Mouse (Mus musculus): ENCODE results near the gene Agbl1. TPM values are rescaled to one million over a fixed set of nuclear protein-coding genes. Genes with fewer than 3 reads are reported as not detected.
A peak's percentile ranks its signal among the peaks of the same experiment; 100 is the strongest.

Gene Agbl1
- polyA plus RNA-seq (2014; fragmentation: Nextera tagmentation; extraction: Ambion mirVana), result 0.07 and 0.08 TPM in 2 replicates

DNA sequence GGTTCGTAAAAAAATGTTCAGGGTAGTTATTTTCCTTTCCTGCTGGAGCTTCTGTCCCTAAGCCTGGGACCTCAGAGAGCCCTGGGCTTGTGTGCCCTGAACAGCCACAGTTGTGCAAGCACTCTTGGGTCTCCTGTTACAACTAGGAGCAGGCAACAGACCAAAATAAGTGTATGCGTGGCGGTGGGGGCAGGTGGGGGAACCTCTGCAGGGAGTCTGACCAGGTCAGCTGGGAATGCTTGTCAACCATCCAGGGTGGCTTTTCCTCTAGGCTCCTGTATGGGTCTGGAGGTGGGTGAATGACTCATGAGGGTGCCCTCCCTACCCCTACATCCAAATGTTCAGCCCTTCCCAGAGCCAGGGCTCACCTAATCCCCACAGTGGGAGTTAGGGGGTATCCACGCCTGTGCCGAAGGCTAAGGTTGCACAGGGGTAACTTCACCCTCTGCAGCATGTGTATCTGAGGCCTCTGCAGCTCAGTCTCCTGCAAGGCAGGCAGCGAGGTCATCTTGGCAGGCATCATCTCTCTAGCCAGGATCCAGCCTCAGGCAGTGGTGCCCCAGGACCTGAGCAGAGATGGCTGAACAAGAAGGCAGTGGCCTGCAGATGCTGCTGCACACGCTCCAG is at the start of gene Agbl1:
Agbl1 (plus strand) TSS at position 577 of the 627 bp plus-strand sequence.
- no peaks in the 10 kb centered on the region for H3K4me1 ChIP-seq (ENCODE audit: control insufficient read depth, insufficient read depth, low read length)
- no peaks in the 10 kb centered on the region for H3K36me3 ChIP-seq (ENCODE audit: control insufficient read depth, insufficient read depth, low read length)
- no peak within 1 kb of the TSS for H3K4me2 ChIP-seq (replicated peaks; ENCODE audit: low read depth, low read length)
- 56% methylated on average over 7 of the region's 7 CpGs for WGBS
- H3K9me3 ChIP-seq (ENCODE audit: control insufficient read depth, low read length), result no peaks in the 10 kb centered on the region
- H3K27ac ChIP-seq (ENCODE audit: low read depth, low read length), result no peak within 1 kb of the TSS
- H3K4me3 ChIP-seq (ENCODE audit: low read length), result no peak within 1 kb of the TSS
- H3K9ac ChIP-seq (ENCODE audit: low read depth, low read length), result no peak within 1 kb of the TSS
- no peaks in the 10 kb centered on the region for H3K27me3 ChIP-seq (ENCODE audit: control insufficient read depth, insufficient read depth, low read length)
- no peak for ATAC-seq (ENCODE audit: low FRiP score, low TSS enrichment)

GRCm38 (mm10) chr7:76185005-76185658 is 44.6 kb upstream of the Agbl1 start:
- Histone ChIP-seq H3K4me1 (ENCODE audit: control insufficient read depth, insufficient read depth, low read length) (no peaks in the 10 kb centered on the region), H3K9ac (ENCODE audit: low read depth, low read length) (no peak overlapping the region), H3K9me3 (ENCODE audit: control insufficient read depth, low read length) (no peaks in the 10 kb centered on the region), H3K4me3 (ENCODE audit: low read length) (no peak overlapping the region), H3K27me3 (ENCODE audit: control insufficient read depth, insufficient read depth, low read length) (no peaks in the 10 kb centered on the region), H3K27ac (ENCODE audit: low read depth, low read length) (no peak overlapping the region), H3K36me3 (ENCODE audit: control insufficient read depth, insufficient read depth, low read length) (no peaks in the 10 kb centered on the region), H3K4me2 (replicated peaks; ENCODE audit: low read depth, low read length) (peak overlapping the region; percentile 17; the same call in 1 of the 2 replicates)
- WGBS, result 38% methylated on average over 7 of the region's 7 CpGs
- peak; percentile 73 for ATAC-seq (ENCODE audit: low FRiP score, low TSS enrichment)

- Histone ChIP-seq H3K27ac (ENCODE audit: low read depth, low read length) (no peak overlapping the region), H3K4me2 (replicated peaks; ENCODE audit: low read depth, low read length) (no peak overlapping the region), H3K9ac (ENCODE audit: low read depth, low read length) (no peak overlapping the region), H3K4me1 (ENCODE audit: control insufficient read depth, insufficient read depth, low read length) (no peaks in the 10 kb centered on the region), H3K27me3 (ENCODE audit: control insufficient read depth, insufficient read depth, low read length) (no peaks in the 10 kb centered on the region), H3K4me3 (ENCODE audit: low read length) (no peak overlapping the region), H3K36me3 (ENCODE audit: control insufficient read depth, insufficient read depth, low read length) (no peaks in the 10 kb centered on the region), H3K9me3 (ENCODE audit: control insufficient read depth, low read length) (no peaks in the 10 kb centered on the region)
- WGBS, result 24% methylated on average over 6 of the region's 6 CpGs
- ATAC-seq (ENCODE audit: low FRiP score, low TSS enrichment), result no peak
Observed at GRCm38 (mm10) chr7:76185681-76186121, 44.0 kb upstream of the Agbl1 start.

- Histone ChIP-seq H3K4me2 (replicated peaks; ENCODE audit: low read depth, low read length) (no peak overlapping the region), H3K4me3 (ENCODE audit: low read length) (no peak overlapping the region), H3K27ac (ENCODE audit: low read depth, low read length) (no peak overlapping the region), H3K9ac (ENCODE audit: low read depth, low read length) (no peak overlapping the region), H3K27me3 (ENCODE audit: control insufficient read depth, insufficient read depth, low read length) (no peaks in the 10 kb centered on the region), H3K4me1 (ENCODE audit: control insufficient read depth, insufficient read depth, low read length) (no peaks in the 10 kb centered on the region), H3K36me3 (ENCODE audit: control insufficient read depth, insufficient read depth, low read length) (no peaks in the 10 kb centered on the region), H3K9me3 (ENCODE audit: control insufficient read depth, low read length) (no peaks in the 10 kb centered on the region)
- ATAC-seq (ENCODE audit: low FRiP score, low TSS enrichment), result no peak
- WGBS, result 23% methylated on average over 4 of the region's 4 CpGs
Observed at GRCm38 (mm10) chr7:76218546-76218945, 11.1 kb upstream of the Agbl1 start.

DNA sequence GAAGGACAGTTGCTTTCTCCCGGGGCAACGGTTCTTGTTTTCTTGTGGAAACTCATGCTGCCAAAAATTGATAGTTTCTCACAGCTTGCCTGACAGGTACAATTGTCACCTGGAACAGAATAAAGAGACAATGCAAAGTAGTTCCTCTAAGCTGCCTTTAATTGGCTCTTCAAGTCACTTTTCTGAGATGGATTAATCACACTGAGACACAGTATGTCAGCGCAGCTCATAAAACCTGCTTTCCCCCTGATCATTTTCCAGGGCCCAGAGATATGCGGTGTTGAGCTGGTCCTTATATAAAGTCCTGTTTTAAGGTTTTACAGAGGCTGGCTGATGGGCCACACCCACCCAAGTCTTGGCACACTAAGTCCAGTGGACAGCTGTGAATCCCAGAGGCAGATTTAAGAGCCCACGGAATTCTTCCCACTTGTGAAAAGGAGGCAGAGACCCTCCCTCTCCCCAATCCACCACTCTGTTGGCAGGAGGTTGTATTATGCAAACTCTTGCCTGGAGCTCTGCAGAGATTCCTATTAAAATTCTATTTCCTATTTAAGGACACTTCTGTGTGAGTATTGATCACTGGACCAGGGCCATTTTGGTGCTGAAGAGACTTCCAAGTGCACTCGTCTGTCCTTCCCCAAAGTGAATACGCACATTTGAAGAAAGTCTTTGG is 9.8 kb upstream of the Agbl1 start:
- no peaks in the 10 kb centered on the region for H3K4me1 ChIP-seq (ENCODE audit: control insufficient read depth, insufficient read depth, low read length)
- 80% methylated on average over 7 of the region's 7 CpGs for WGBS
- no peak overlapping the region for H3K4me2 ChIP-seq (replicated peaks; ENCODE audit: low read depth, low read length)
- no peak overlapping the region for H3K4me3 ChIP-seq (ENCODE audit: low read length)
- ATAC-seq (ENCODE audit: low FRiP score, low TSS enrichment), result no peak
- H3K9me3 ChIP-seq (ENCODE audit: control insufficient read depth, low read length), result no peaks in the 10 kb centered on the region
- H3K9ac ChIP-seq (ENCODE audit: low read depth, low read length), result no peak overlapping the region
- H3K27ac ChIP-seq (ENCODE audit: low read depth, low read length), result no peak overlapping the region
- H3K36me3 ChIP-seq (ENCODE audit: control insufficient read depth, insufficient read depth, low read length), result no peaks in the 10 kb centered on the region
- H3K27me3 ChIP-seq (ENCODE audit: control insufficient read depth, insufficient read depth, low read length), result no peaks in the 10 kb centered on the region

DNA sequence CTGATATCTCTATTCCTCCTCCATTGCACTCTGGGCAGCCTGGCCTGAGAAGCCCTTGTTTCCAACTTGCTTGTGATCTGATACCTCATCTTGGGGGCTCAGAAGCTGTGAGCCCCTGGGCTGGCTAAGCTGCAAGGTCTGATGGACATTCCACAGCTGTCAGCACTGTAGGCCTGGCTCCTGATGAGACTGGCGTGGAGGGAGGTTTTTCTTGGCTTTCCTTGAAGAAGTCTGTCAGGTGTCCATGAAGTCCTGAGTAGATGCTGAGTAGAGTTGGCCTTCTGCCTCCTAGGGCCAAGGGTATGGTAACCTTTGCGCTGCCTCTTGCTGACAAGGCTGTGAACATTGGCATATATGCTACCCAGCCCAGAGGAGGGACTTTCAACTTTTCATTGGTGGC is 7.0 kb upstream of the Agbl1 start:
- H3K27ac ChIP-seq (ENCODE audit: low read depth, low read length), result no peak overlapping the region
- 83% methylated on average over 2 of the region's 2 CpGs for WGBS
- no peak overlapping the region for H3K4me3 ChIP-seq (ENCODE audit: low read length)

GRCm38 (mm10) chr7:76228881-76229280 is 806 bp upstream of the Agbl1 start:
- H3K9me3 ChIP-seq (ENCODE audit: control insufficient read depth, low read length), result no peaks in the 10 kb centered on the region
- no peaks in the 10 kb centered on the region for H3K27me3 ChIP-seq (ENCODE audit: control insufficient read depth, insufficient read depth, low read length)
- 16% methylated on average over 2 of the region's 2 CpGs for WGBS
- H3K4me3 ChIP-seq (ENCODE audit: low read length), result no peak overlapping the region
- H3K4me1 ChIP-seq (ENCODE audit: control insufficient read depth, insufficient read depth, low read length), result no peaks in the 10 kb centered on the region
- ATAC-seq (ENCODE audit: low FRiP score, low TSS enrichment), result no peak
- H3K9ac ChIP-seq (ENCODE audit: low read depth, low read length), result no peak overlapping the region
- H3K4me2 ChIP-seq (replicated peaks; ENCODE audit: low read depth, low read length), result no peak overlapping the region
- no peak overlapping the region for H3K27ac ChIP-seq (ENCODE audit: low read depth, low read length)
- H3K36me3 ChIP-seq (ENCODE audit: control insufficient read depth, insufficient read depth, low read length), result no peaks in the 10 kb centered on the region

More for the DNA sequence above, 7.0 kb upstream of the Agbl1 start:
- Histone ChIP-seq H3K4me2 (replicated peaks; ENCODE audit: low read depth, low read length) (no peak overlapping the region), H3K9ac (ENCODE audit: low read depth, low read length) (no peak overlapping the region), H3K36me3 (ENCODE audit: control insufficient read depth, insufficient read depth, low read length) (no peaks in the 10 kb centered on the region), H3K27me3 (ENCODE audit: control insufficient read depth, insufficient read depth, low read length) (no peaks in the 10 kb centered on the region), H3K4me1 (ENCODE audit: control insufficient read depth, insufficient read depth, low read length) (no peaks in the 10 kb centered on the region), H3K9me3 (ENCODE audit: control insufficient read depth, low read length) (no peaks in the 10 kb centered on the region)
- no peak for ATAC-seq (ENCODE audit: low FRiP score, low TSS enrichment)

- no peak for ATAC-seq (ENCODE audit: low FRiP score, low TSS enrichment)
- whole genome bisulfite sequencing, result 45% methylated on average over 2 of the region's 2 CpGs
- H3K36me3 ChIP-seq (ENCODE audit: control insufficient read depth, insufficient read depth, low read length), result no peaks in the 10 kb centered on the region
- H3K4me2 ChIP-seq (replicated peaks; ENCODE audit: low read depth, low read length), result no peak overlapping the region
- H3K4me1 ChIP-seq (ENCODE audit: control insufficient read depth, insufficient read depth, low read length), result no peaks in the 10 kb centered on the region
- no peak overlapping the region for H3K27ac ChIP-seq (ENCODE audit: low read depth, low read length)
- H3K27me3 ChIP-seq (ENCODE audit: control insufficient read depth, insufficient read depth, low read length), result no peaks in the 10 kb centered on the region
- H3K9ac ChIP-seq (ENCODE audit: low read depth, low read length), result no peak overlapping the region
- H3K9me3 ChIP-seq (ENCODE audit: control insufficient read depth, low read length), result no peaks in the 10 kb centered on the region
- H3K4me3 ChIP-seq (ENCODE audit: low read length), result no peak overlapping the region
Observed at GRCm38 (mm10) chr7:76234321-76234720, 4.6 kb downstream of the Agbl1 start.

DNA sequence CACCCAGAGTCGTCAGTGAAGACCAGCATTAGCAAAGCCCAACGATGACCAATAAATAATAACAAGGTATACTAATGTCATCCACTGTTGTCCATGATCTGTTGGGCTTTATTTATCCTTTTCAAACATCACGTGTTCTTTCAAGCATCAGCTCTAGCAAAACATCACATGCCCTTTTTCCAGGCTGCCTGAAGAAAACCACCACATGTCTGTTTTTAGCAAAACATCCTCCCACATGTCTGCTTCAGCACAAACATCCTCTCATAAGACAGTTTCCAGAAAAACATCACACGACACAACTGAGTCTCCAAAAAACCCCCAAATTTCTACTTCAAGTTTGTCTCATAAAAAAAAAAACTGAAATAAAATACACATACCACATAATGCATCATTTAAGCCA is 7.8 kb downstream of the Agbl1 start:
- H3K9me3 ChIP-seq (ENCODE audit: control insufficient read depth, low read length), result no peaks in the 10 kb centered on the region
- 65% methylated on average over 4 of the region's 4 CpGs for WGBS

More for the DNA sequence above, 7.8 kb downstream of the Agbl1 start:
- Histone ChIP-seq H3K4me1 (ENCODE audit: control insufficient read depth, insufficient read depth, low read length) (no peaks in the 10 kb centered on the region), H3K4me3 (ENCODE audit: low read length) (no peak overlapping the region), H3K27me3 (ENCODE audit: control insufficient read depth, insufficient read depth, low read length) (no peaks in the 10 kb centered on the region), H3K4me2 (replicated peaks; ENCODE audit: low read depth, low read length) (no peak overlapping the region), H3K36me3 (ENCODE audit: control insufficient read depth, insufficient read depth, low read length) (no peaks in the 10 kb centered on the region), H3K9ac (ENCODE audit: low read depth, low read length) (no peak overlapping the region), H3K27ac (ENCODE audit: low read depth, low read length) (no peak overlapping the region)
- ATAC-seq (ENCODE audit: low FRiP score, low TSS enrichment), result no peak
